Mouse (Mus musculus) inflammation-experienced regulatory T-cells (primary cell): Measurements from ENCODE around the gene Bclaf3. TPM values are rescaled to one million over a fixed set of nuclear protein-coding genes. Genes with fewer than 3 reads are reported as not detected.

Experiments used
- polyA plus RNA-seq, 2 experiments: library from polyadenylated mRNA; unstranded; fragments of 100-300 nt; shearing (Covaris generic); gene quantifications; one replicate each; pipeline ENCODE4 v1.2.1; 2017

The Bclaf3 gene
- polyA plus RNA-seq = 10 to 100 TPM; 38.1 to 48.8 TPM

DNA sequence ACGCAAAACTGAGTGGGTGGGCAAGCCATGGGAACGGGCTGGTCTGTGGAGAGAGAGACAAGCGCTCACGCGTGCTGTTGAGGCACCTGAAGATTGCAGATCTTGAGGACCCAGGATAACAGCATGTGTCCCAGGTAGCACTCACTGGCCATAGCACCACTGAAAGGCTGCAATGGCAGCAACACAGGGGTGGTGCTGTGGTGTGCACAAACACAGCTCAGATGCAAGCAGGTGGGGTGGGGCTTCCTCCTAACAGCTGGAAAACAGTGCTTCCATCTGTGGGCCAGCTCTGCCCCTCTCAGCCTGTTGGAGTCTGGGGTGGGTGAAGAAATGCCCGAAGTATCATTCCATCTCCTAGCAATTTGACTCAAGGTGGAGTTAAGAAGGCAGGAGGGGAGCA lies at the start of gene Bclaf3:
TSS of gene Bclaf3 (plus strand) at position 301 of the 400 bp plus-strand sequence.

DNA sequence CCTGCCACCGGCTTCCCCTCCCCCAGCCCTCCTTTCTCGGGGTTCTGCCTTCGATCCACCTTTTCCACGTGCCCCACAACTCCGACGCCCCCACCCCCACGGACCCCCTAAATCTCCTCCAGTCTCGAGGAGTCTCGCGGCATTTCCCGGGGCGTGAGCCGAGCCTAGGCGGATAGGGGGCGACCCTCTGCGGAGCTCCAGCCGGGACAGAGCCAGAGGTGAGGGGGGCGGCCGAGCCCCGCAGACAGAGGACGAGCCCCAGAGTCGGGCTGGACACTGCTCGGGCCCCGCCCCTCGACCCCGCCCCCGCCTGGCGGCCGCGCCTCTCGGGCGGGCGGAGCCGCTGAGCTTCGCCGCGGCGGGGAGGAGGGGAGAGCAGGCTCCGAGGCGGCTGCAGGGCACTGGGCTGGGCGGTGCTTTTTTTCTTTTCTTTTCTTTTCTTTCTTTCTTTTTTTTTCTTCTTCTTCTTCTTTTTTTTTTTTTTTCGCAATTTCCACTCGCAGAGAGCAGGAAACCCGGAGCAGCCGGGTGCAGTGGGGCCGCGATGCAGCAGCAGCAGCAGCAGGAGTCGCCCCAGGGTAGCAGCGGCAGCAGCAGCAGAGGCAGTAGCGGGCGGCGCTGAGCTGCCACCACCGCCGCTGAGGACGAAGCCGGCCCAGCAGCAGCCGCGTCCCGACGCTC lies 100.6 kb downstream of the Bclaf3 start, which contains the start of gene Sh3kbp1:
TSS of gene Sh3kbp1 (plus strand) at position 366 of the 681 bp plus-strand sequence.

Other genes starting within 250 kb of the Bclaf3 start
- 10 to 100 TPM; 37.5 to 54.5 TPM for gene Eif1ax, start 154.5 kb upstream of the Bclaf3 start, polyA plus RNA-seq
- gene Map7d2, start 112.1 kb upstream of the Bclaf3 start, polyA plus RNA-seq = under 1 TPM; 0.08 to 0.17 TPM
- gene Sh3kbp1, start 100.6 kb downstream of the Bclaf3 start, polyA plus RNA-seq = 100 to 1,000 TPM; 379 to 448 TPM